Mouse (Mus musculus) spleen, embryonic (tissue): ENCODE results near the gene Six3.

Source experiments
- CTCF ChIA-PET: fragments of 350-600 bp; sonication (Branson Sonifier 250); formaldehyde crosslinking; loops from one replicate; lab custom pipeline; 2022; lab: Charles Lee

Six3 gene

DNA sequence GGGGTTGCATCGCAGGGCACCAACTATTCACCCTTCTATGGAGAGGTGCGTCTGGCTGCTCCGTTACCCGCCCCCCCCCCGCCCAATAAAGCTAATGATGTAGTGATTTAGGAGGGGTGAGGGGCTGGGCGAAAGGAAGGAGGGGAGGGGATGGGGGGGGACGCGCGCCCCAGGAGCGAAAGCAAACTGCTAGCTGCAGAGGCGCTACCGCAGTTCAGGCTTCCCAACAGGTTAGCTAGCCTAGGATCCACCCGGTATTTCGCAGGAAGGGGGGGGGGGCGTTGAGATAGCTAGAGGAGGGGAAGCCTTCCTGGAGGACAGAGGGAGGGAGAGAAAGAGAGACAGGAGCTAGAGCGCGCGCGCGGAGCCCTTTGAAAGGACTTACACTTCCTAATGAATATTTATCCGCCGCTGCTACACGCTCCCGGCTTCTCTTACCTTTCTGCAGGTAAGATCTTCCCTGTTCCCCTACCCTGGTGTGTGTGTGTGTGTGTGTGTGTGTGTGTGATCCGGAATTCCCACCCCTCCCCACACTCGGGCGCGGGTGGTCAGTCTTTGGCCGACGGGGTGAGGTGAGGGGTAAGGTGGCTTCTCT, at the start of gene Six3:
TSS of gene Six3 (plus strand) at position 343 of the 595 bp plus-strand sequence.
- CTCF ChIA-PET = no interaction called here

DNA sequence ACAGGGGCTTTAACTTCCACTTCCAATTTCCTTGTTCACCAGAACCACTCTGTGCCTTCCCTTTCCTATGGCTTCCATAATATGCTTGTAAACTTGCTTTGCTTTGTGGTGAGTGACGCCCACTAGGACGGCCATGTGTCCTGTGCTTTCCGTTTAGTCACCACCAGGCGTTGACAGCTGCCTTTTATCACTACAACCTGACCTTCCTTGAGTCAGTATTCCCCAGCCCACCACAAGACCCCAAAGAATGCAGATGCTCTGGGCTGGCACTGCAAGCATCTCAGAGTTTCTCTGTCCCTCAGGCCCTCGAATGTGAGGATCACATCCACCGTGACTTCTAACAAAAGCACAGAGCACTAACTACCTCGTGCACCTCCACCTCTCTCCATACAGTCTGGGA, 49.3 kb upstream of the Six3 start:
- CTCF ChIA-PET = no interaction called here

DNA sequence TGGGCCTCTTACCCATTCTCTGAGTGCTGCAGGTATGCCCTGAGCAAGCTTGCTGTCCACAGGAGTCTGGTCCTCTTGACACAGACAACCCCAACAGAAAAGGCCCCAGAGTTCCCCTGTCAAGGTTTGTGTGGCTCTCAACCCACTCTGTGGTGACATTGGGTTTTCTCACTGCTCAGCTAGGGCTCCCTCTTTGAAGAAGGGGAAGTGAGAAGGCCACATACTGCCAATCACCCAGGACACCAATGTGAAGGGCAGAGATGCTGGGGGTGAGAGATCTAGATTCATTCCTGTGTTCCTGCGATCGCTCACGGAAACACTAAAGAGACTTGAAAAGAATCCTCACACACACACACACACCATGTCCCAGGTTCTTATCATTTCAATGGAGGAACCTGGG, 39.4 kb upstream of the Six3 start:
- CTCF ChIA-PET = no interaction called here

DNA sequence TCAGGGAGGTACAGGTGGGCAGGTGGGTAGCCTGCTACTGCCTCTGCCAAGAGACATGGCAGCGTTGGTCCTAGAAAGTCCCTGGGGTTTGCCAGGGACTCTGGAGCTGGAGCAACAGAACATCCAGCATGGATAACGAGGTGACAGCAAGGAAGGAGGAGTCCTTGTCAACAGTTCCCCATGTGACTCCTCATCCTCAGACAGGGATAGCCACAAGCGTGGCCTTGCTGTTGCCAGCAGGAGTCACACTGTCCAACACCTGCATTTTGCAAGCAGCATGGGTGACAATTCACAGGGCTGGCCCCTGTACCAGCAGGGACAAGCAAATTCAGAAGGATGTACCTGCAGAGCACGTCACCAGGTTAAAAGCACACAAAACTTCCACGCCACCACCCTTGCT, 35.1 kb upstream of the Six3 start:
- CTCF ChIA-PET = no interaction called here

DNA sequence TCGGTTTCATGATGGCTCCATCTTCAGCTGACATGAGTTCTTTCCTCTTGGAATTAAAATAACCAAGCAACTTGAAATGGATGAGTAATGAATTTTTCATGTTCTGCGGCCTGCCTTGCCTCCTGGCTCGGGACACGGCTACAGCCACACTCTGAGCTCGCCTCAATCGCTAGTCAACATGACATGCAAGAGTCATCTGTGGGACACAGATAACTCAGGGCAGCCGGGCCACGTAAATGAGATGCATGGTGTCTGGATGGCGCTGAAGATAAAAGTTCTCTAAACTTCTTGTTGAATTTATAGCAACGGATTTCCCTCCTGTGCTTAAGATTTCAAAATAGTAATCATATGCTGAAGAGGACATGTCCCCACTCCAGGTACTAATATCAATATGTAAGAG, 34.1 kb upstream of the Six3 start:
- CTCF ChIA-PET = no interaction called here

DNA sequence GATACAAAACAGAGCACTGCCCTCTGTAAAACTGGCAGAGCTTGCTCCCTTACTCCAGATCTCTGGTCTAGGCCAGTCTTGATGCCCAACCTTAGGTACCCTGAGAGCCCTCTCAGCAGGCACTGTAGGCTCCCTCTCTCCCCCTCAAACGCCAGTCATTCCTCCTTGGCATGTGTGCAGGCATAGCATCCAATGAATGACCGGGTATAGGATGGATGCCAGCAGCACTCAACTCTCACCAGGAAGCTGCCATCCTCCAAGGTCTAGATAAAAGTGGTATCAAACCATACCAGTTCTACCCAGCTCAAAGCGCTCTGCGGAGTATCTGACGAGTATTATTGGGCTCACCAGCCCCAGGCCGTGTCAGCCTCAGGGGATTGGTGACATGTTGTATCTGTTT, 33.2 kb upstream of the Six3 start:
- CTCF ChIA-PET = no interaction called here

DNA sequence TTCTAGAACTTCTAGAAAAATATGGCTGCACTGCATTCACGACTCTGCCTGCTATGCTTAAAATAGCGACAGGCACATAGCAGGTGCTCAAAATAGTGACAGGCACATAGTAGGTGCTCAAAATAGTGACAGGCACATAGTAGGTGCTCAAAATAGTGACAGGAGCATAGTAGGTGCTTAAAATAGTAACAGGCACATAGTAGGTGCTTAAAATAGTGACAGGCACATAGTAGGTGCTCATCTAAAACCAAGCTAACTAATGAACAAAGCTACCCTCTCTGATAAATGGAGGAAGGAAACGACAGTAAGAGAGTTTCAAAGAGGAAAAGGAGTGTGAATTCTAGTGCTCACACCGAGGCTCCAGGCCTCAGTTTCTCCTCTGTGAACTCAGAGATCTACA, 29.2 kb upstream of the Six3 start:
- CTCF ChIA-PET = no interaction called here

DNA sequence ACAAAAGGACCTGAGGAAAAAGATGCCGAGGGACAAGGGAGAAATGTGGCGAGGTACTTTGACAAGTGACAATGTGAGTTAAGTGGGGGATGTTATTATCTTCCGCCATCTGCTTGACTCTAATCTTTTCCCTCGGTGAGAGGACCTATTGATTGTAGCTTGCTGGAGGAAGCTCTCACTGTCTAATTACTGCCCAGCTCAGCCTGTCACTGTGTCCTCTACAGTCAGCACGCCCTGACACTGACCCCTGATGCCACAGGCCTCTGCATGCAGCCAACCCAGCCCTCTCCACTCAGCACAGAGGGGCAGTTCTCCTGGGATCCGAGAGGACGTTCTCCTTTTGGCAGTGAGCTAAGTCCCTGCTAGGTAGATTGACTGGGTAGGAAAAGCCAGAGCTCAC, 28.8 kb upstream of the Six3 start:
- CTCF ChIA-PET = no interaction called here

DNA sequence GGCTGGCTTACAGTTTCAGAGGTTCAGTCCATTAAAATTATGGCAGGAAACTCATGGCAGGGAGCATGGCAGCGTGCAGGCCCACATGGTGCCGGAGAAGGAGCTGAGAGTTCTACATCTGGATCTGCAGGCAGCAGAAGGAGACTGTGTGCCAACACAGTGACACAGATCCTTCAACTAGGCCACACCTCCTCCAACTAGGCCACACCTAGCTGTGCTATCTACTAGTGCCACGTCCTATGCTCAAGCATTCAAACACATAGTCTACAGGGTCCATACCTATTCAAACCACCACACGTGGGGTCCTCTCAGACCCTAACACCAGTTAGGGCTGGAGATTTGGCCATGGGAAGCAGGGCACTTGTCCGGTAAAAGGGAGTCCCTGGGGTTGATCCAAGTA, 27.6 kb upstream of the Six3 start:
- CTCF ChIA-PET = no interaction called here

DNA sequence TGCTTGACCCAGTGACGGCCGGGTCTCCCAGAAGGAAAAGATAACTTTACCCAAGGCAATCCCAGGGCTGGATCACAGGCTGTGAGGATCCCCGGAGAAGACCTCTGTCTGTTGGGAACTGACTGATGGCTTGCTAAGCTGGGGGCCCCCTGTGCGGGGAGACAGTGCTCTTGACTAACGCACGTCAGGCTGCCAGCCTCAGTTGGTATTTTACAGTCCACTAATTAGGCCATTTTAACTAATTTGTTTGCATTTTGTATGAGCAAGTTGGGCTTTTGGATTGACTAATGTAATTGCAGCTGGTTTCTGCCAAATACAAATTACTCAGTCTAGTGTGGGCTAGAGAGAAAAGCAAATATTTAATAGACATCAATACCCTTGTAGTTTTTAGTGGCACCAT, 21.4 kb upstream of the Six3 start:
- CTCF ChIA-PET = no interaction called here

DNA sequence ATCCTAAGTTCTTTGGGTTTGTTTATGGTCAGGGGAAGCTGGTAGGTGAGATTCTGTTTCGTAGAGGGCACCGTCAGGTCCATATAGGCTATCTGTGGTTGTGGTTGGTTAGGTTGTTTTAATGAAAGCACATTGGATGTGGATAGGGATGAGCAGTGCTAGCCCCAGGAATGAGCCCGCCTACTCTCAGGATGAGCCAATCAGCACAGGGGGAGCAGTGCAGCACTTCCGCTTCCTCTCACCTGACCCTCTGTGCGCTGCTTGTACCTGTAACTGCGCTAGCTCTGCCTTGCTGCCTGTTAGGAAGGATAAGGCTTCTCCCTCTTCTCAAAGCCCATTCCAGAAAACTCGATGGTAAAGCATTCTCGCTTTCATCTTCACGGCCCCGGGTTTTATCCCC, 17.6 kb upstream of the Six3 start:
- CTCF ChIA-PET = no interaction called here

DNA sequence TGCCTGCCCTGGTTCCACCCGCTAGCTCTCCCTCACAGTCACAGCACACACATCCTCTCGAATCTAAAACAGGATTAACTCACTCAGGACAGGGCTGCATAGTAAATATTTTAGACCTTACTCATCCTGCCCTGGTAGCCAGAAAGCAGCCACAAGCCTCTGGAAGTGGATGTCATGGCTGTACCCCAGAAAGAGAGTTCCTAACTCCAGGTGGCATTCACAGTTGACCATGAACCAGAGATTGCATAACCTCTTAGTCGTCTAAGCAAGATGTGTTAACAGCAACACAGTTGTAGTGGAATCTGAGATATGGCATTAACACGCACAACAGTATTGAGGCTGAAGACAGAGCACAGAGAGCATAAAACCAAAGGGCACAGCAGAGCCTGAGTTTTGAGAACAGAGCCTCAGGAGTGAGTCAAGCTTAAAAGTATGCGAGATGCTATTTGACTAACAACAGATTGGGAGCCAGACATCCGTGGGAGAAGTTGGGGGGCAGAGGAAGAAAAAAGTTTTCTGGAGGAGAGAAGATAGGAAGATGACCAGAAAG, 17.0 kb upstream of the Six3 start:
- CTCF ChIA-PET = interaction anchor here (0.5 kb wide), 1 partner anchor 26 kb away, joined by 3 read pairs; no protein-coding TSS in a partner anchor

DNA sequence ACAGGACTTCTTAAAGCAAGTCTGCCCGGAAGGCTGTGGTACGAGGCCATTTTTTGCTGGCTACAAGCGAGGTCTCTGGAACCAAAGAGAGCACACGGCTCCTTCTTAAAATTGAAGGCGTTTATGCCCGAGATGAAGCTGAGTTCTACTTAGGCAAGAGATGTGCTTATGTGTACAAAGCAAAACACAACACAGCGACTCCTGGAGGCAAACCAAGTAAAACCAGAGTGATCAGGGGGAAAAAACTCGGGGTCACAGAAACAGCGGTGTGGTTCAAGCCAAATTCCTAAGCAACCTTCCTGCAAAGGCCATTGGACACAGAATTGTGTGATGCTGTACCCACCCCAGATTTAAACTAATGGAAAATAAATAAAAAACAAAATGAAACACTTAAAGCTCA, 13.9 kb upstream of the Six3 start:
- CTCF ChIA-PET = no interaction called here

DNA sequence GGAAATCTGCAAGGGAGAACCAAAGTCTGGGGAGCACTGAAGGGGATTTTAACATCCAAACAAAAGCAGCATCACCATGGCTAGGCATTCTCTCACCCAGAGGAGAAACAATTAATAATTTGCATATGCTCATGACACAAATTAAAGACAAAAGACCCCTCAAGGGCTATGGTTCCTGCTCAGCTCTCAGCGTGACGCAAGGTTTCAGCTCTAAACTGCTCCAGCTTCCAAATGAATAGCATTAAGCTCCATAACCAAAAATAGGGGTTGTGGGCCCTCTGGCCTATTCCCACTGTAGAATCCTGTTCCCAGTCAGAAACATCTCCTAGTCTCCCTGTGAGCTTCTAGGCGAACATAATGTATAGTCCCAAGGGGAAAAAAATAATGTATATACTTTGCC, 6.9 kb upstream of the Six3 start:
- CTCF ChIA-PET = no interaction called here

DNA sequence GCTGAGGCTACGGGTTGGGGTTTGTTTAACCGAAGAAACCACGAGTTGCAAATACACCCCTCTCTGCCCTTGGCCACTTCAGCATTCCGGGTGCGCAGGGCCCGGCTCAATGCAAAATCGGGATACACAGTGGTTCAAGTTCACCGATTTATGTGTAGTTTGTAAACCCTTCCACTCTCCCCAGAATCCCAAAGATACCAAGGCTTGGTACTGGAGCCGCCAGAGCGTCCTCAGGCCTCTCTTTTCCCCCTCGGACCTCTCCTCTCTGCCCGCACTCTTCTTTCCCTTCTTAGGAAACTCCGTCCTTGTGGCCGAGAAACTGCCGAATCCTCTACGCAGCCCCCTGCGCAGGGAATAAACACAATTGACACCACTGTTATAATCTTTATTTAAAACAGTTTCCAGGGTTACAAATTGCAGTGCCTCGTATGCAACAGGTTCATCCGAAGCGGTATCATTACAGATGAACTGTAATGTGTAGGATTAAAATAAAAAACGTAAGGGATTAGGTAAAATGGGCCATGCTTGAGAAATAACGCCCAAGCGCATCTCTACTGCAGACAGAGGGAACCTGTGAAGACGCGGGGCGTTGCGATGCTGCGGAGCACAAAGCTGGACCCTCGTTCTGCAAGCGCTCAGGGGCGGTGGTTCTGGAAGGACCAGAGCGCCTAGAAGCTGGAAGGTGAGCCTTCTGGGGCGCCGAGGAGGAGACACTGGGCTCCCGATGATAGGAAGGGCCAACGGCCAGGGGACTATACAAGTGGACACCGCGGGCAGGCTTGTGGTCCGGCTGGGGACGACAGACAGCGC, 5.6 kb upstream of the Six3 start:
- CTCF ChIA-PET = no interaction called here

DNA sequence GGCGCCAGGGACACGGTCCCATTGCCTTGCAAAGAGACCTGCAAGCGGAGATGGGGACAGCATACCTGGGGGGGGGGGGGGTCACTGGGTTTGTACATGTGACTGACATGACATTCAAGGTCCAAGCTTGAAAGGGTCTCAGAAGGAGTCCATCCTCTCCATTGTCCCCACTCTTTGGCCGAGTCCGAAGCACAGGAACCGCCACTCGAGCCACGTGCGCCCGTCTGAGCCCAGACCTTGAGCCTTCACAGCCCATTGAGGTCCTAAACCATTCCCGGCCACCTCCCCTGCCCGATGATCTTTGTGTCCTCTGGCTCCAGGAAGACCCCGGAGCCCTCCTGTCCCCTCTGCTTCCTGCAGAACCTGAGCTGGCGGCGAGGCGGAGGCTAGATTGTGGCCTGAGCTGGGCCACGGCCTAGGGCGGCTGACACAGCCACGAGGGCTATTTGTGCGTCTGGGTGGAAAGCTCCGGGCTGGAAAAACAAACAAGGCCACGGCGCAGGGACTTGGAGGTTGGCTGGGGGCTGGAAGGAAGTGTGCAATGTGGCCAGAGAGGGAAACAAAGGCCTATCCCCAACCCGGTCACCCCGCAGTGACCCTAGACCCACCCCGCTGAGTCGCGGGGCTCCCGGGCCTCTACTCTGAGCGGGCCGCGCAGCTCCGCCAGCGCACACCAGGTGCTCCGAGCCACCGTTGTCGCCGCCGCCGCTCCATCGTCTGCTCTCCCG, 4.9 kb upstream of the Six3 start:
- CTCF ChIA-PET = no interaction called here

DNA sequence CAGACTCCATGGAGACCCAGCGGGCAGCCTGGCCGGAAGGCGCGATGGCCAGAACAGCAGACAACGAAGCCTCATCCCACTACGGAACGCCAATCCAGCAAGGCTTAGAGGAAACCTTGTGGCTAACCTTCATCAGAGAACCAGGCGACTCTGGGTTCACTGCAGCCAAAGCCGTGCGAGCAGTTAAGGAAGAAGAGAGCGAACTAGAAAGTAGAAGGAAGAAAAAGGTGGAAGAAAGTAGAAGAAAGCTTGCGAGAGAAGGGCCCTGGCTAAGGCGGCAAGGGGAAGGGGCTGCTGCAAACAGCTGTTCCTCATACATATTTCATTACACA, 4.3 kb upstream of the Six3 start:
- CTCF ChIA-PET = no interaction called here

DNA sequence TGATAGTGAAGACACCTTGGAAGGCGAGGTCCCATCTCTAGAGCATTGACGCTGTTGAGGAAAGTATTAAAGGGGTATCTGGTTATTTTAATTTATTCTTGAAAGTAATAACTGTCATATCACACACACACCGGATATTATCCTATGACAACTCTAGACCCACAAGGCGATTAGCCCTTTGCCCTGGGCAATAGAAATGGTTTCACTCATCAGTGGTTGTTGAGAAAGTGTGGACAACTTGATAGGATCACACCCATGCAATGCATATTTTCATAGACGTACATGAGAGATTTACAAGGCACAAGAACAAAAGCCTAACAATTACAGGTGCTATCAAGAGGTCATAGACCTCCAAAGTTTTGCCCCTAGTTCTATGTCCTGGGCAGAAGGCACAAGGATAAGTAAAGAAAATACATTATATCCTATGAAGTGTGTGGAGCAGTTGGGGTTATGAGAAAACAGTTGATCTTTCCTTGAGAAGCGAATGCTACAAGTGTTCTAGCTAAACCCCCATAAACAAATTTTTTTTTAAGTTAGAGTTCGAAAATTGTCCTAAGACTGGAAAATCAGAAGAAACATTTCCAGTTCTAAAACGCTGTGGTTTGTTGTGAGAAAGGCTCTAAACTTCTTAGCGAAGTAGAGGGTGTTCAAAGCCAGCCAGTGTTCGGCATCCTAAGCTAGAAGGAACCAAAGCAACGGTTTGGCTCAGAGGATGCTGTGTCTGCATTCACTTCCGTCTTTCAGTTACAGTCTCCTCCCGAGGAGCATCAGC, 3.6 kb upstream of the Six3 start:
- CTCF ChIA-PET = no interaction called here

DNA sequence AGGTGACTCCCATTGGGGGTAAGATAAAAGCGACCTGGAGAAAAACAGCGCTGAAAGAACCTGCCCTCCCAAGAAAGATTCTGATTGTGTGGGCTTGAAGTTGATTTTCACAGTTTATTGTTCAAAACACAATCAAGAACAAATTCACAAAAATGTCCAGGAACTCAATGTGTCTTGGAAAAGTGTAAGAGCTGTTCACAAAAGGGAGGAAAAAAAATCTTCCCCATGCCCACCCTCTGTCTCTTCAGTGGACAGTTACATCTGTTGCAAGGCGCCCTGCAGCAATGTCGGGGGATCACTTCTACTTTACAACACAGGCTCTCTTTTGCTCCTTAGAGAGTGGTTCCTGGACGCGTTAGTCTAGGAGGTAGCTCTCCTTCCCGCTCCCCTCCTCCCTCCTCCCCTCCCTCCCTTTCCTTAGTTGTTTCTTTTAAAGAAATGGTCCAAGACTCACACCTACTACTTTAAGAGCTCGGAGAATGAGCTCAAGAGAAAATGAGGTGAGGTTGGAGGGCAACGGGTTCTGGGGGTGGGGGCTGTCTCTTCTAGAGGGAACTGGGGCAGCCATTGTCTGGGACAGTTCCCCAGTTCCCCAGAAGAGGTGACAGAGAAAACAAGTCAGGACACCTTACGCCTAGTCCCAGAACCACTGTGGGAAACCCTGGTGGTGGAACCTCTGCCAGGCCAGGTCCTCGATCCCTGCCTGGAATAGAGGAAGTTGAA, 2.9 kb upstream of the Six3 start:
- CTCF ChIA-PET = no interaction called here

DNA sequence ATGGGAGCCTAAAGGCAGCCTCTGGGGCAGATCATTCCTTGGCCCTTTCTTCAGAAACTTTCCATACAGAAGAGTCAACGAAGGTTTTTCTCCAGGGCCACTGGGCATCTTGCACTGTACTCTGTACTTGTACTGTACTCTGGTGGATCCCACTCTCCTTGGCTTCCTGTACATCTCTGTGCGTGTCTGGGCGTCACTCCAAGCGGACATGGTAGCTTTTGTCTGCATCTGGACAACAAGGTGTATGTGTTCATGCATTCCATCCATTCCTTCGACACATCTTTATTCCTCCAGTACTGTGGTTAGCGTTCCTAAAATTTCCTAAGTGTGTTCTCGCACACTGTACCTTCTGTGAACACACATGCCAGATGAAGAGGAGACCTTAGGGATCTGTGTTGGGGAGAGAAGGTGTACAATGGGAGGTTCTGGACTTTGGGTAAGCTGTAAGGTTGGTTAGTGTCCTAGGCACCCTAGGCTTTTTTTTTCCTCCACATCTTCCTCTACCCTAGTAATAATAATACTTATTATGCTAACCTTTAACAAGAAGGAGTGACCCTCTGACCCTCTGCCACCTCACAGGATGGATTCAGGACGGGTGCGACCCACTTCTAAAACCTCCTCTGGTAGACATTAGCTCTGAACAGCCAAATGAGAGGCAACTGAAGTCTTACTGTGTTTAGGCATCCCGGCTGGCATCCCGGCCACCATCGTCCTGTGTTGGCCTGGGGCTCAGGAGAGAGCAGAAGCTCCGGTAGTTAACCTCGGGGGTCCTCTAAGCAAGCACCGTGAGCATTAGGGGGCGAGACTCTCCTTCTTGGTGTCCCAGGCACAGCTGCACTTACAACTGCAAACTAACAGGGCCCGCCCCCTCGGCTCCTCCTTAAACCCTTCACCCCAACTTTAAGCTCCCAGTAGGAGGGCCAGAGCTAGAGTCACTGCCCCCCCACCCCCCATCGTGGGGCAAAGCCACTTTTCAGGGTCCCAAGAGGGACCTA, 1.6 kb upstream of the Six3 start:
- CTCF ChIA-PET = no interaction called here
